15 mouse cellular contexts compared by ENCODE assay signal in genomic region chr15:60694746-60695145, GRCm38 (mm10).
"Had no signal": no experiment of that assay in that cellular context is flagged by ENCODE, and none has a peak within 500 bp of the region (broad histone marks: within the 10 kb centered on the region; RNA-seq: fewer than 3 reads in every experiment).

No protein-coding gene starts in this region.

- H3K4me1 ChIP-seq: neural tube, embryonic 12.5 days; stomach, embryonic 15.5 days had no signal

- H3K27ac ChIP-seq: midbrain, embryonic 12.5 days; neural tube, embryonic 12.5 days; stomach, embryonic 15.5 days; stomach, postnatal 0 days had no signal

- DNase-seq: lung, adult 18-20 months; lung, postnatal 10 days; lung, postnatal 4 days; midbrain, embryonic 14.5 days; right cerebral cortex, postnatal 14 days; thymus, adult 2 months; thymus, postnatal 25 days; thymus, postnatal 4 days had no signal

- H3K27me3 ChIP-seq: midbrain, embryonic 12.5 days; neural tube, embryonic 12.5 days; stomach, embryonic 15.5 days had no signal

- H3K4me3 ChIP-seq: midbrain, embryonic 10.5 days; midbrain, embryonic 12.5 days; neural tube, embryonic 12.5 days; stomach, embryonic 15.5 days had no signal

- H3K4me2 ChIP-seq: lung, embryonic 14.5 days; midbrain, embryonic 12.5 days; neural tube, embryonic 12.5 days; stomach, embryonic 15.5 days had no signal

- H3K9me3 ChIP-seq: midbrain, embryonic 10.5 days; midbrain, embryonic 12.5 days; neural tube, embryonic 12.5 days; stomach, embryonic 15.5 days had no signal

- H3K9ac ChIP-seq: lung, embryonic 14.5 days; midbrain, embryonic 12.5 days; neural tube, embryonic 12.5 days; stomach, embryonic 15.5 days had no signal

- ATAC-seq: midbrain, embryonic 16.5 days had no signal

- H3K36me3 ChIP-seq: midbrain, embryonic 10.5 days; midbrain, embryonic 12.5 days; neural tube, embryonic 12.5 days; stomach, embryonic 15.5 days had no signal
